Mouse (Mus musculus) ovary, adult 18-20 months (tissue): Measurements from ENCODE around the gene Adipor1.
A peak's percentile ranks its signal among the peaks of the same experiment; 100 is the strongest.

Source experiments
- DNase-seq: peaks from one replicate; pipeline ENCODE4 v3.0.0; 2022; ENCODE audit warnings: low spot score, mixed read lengths

Gene Adipor1

DNA sequence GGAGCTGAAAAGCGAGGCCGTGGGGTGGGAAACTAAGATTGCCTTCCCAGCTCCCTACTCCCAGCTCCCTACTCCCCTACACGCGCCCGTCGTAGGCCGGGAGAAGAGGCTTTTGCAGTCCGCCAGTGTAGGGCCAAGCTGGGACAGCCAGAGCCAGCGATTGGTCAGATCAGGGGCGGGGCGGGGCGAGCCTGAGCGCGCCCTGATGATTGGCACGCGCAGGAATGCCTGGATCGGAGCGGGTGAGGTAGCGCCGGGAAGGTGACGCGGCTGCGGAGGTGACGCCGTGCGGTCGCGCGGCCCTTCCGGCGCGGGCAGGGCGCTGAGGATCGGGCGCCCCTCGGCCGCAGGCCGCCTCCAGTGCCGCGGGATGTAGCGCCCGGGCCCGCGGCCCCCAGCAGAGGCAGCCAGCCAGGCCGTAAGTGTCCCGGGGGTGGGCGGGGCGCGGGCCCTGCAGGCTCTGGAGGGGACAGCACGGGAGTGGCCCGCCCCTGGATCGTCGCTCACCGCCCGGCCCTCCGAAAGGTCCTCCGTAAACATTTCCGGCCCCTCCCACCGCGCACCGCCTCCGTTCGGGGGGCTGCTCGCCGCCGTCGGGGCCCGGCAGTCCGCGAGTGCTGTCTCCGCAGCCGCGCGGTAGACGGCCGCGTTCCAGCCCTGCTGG lies at the start of gene Adipor1:
Adipor1 (plus strand) TSS at position 211 of the 664 bp plus-strand sequence.
- DNase-seq = peak; percentile 97

DNA sequence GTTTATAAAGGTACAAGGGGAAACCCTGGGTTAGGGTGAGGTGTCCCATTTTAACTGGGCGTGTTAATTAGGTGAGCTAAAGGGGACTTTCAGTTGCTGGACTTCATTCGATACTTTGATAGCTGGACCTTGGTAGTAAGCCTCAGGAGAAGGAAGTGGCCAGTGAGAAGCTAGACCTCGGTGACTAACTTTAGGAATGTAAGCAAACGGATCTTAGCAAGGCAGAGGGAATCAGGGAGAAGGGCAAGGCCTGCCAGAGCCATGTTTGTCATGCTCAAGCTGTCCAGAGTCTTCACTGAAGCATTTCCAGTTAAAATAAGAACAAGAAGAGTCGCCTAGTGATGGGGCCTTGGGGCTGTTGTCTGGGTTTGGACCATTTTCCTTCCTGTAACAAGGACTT lies 49.7 kb upstream of the Adipor1 start:
- no peak for DNase-seq

DNA sequence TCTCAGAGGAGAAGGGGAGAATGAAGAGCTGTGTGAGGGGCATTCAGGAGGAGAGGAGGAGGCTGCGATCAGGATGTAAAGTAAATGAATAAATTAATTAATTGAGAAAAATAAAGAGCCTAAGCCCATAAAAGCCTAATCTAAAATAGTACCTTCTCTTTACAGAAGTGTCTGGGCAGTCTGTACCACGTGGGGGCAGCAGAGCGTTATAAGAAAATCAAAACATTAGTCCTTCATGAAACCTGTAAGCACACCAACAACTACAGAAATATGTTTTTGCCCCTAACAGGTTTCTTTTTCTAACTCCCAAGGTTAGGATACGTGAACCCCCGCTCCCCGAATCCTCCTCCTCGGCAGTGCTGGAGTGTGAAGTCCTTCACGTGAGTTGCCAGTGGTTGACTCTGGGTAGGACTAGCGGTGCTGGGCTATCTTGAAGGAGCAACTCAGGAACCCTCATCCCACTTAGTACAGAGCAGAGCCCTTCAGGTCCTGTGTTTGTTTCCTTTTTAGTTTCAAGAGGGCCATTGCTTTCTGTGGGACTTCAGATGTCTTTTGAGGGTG lies 46.3 kb upstream of the Adipor1 start:
- no peak for DNase-seq

DNA sequence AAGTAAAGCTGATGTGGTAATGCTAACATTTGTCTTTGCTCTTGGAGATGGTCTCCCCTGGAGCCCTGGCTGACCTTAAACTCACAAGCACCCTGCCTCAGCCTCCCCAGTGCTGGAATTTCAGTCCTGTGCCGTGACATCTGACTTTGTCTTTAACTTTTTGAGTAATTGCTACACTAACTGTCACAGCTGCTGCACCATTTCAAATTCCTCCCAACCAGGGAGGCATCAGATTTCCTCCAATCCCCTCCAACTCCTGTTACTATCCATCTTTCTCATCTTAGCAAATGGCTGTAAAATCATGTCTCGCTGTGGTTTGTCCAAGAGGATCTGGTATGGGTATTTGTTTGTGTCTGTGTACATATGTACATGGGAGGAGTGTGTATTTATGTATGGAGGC lies 41.1 kb upstream of the Adipor1 start:
- DNase-seq = no peak

DNA sequence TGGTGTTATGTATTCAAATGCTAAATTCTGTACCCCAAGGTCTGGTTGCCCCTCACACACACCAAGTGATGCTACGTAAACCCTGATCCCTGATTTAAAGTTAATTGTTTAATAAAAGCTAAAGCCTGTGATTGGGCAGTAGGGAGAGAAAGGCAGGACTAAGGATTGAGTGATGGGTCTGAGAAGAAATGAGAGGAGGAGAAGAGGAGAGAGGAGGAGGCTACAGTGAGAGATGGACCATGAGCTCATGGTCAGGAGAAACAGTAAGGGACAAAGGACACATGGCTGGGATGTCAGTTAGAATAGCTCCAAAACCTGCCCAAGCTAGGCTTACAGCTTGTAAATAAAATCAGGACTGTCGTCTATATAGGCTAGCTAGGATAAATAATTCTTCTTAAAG lies 34.1 kb upstream of the Adipor1 start:
- no peak for DNase-seq

DNA sequence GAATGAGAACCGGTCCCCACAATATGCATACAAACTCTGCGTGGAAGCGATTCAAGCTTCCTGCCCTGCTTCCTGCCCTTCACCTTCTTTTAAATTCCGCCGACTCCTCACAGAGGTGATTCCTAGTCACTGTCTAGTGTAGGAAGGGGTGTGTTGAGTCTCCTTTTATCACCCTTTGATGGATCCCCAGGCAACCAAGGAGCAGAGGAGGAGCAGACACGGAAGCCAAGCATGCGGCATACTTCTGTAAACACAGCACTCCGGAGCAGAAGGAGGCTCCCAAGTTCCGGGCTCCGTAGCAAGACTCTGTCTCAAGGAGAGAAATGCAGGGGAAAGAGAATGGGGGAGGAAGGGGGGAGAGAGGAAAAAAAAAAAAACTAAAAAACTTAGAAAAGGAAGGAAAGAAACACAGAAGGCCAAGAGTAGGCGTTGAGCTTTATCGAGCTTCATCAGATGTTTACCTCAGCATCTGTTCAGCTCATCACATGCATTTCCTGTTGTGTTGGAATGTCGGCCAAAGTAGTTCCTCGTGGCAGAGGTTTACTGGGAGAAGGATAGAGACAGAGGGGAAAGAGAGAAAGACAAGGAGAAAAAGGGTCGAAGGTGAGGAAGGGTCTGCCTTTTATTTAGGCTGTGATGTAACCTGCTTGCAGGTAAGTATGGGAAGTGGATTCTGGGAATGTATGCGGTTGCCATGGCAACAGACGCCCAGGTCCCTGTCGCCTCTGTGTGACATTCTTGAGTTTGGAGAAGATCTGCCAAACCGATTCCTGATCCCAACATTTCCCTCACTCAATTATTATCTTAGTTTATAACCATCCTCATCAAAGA lies 33.2 kb upstream of the Adipor1 start:
- no peak for DNase-seq

DNA sequence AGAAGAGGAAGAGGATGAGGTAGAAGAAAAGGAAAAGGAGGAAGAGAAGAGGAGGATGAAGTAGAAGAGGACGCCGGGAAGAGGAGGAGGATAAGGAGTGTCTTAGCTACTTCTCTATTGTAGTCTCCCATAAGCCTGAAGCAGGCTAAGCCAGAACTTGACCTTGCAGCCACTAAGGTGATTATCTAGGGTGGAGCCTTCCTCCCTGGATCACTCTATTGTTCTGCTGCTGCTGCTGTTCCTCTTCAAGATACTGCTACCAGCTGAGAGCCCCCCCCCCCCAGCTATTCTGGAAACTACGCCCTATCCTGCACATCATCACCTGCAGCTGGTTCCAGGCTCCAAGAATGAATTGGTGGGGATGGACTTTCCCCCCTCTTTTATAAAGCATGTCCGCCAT lies 30.6 kb upstream of the Adipor1 start:
- DNase-seq = no peak

DNA sequence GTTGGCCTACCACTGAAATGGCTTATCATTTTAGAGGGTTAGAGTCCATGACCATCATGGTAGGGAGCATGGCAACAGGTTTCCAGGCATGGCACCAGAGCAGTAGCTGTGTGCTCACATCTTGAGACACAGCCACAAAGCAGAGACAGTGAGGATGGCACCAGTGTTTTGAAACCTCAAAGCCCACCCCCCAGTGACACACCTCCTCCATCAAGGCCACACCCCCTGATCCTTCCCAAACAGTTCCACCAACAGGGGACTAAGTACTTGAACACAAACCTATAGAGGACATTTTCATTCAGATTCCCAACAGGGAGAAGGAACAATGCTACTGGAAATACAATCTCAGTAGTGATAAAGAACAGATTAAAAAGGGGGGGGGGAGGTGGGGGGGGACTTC lies 30.0 kb upstream of the Adipor1 start:
- no peak for DNase-seq

DNA sequence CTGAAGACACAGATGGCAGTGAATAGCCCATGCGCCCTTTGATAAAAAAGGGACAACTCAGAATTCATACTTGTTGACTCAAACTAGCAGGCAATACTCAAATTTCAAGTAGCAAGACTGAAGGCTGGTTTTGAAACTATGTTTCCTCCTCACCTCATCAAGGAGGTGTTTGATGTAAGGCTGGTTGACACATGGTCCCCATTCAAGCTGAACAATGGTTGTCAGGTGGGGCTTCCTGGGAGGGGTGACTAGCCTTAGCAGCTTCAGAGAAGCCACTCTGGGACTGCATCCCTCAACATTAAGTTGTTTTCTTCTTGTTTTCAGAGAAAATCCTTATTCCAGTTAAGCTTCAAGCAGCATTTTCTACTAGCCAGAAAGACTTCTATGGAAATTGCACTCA lies 29.5 kb upstream of the Adipor1 start, which contains the start of gene 4933406M09Rik:
4933406M09Rik (plus strand) TSS at position 275 of the 400 bp plus-strand sequence.
- no peak for DNase-seq

DNA sequence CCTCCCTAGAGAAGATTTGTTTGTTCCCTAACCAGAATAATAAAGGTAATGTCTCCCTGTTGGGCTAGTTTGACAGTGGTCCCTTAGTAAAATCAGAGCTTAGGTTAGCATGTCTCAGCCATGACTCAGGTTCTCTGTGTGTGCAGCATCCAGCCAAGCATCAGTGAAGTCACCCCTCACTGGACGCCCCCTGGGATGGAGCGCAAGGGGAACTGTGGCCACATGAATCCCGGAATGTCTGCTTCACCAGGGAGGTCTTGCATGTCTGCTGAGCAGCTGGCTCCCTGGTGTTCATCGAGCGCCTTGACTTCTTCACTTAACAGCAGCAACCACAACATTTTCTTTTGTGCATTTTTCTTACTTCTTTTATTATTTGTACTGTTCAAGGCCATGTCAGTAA lies 21.4 kb upstream of the Adipor1 start:
- no peak for DNase-seq

DNA sequence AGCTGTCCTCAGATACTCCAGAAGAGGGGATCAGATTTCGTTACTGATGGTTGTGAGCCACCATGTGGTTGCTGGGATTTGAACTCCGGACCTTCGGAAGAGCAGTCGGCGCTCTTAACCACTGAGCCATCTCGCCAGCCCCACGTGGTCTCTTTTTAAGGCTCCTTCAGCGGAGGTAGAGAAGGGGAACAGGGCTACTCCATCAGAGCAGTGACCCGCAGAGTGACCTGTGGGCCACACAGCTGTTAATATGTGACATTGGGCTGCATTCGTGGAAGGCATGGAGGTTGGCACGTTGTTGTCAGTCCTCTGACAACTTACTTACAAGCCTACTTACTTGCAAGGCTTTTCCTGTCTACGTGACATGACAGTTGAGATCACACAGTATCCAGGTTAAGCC lies 17.0 kb upstream of the Adipor1 start:
- no peak for DNase-seq

DNA sequence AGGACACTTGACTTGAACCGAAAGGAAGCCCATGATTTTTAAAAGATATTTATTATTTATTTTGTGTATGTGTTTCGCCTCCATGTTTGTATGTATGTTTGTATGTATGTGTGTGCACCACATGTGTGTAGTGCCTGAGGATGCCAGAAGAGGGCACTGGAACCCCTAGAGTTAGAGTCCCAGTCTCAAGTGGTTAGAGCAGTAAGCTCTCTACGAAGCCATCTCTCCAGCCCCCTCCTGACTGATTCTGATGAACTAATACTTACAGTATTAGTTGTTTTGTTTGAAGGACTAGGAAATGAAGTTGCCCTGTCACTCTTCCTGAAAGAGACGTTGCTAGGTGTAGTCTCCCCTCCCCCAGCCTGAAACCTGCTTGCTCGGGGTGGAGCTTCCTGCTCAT lies 15.4 kb upstream of the Adipor1 start:
- DNase-seq = no peak

DNA sequence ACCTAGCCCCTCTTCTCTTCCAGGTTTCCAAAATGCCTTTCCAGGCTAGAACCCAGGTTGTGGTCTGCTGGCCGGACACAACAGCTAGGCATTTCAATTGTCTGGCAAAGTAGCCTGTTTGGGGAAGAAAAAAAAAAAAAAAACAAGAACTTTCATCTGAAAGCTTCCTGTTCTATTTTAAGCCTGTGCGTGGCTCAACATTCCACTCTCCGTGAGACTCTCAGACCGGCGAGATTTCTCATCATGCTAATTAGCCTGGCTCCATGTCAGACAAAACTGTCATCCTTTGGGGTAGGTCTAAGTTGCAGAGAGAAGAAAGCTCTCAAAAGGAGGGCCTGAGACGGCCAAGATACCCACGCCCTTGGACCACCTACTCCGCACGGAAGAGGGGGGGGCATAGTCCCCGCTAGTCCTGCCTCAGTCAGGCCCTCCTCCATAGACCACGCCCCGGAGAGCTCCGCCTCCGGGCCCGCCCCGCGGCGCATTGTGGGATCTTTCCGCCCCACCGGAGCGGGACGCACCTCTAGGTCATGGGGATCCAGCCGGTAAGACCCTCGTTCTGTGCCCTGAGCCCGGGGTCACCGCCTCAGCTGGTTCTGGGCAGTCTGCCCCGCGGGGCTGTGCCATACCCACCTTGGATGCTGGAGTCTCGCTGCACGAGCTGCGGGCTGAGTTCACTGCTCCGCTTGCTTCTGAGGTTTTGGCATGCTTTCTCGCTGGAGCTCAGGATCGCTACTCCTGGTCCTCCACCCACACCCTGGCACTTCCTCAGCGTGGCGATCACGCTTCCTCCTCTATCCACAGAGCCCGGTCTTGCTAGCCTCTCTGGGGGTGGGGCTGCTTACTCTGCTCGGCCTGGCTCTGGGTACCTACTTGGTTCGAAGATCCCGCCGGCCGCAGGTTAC lies 9.4 kb upstream of the Adipor1 start, which contains the start of gene Cyb5r1:
Cyb5r1 (plus strand) TSS at position 51 of the 905 bp plus-strand sequence.
- DNase-seq = peak; percentile 64

DNA sequence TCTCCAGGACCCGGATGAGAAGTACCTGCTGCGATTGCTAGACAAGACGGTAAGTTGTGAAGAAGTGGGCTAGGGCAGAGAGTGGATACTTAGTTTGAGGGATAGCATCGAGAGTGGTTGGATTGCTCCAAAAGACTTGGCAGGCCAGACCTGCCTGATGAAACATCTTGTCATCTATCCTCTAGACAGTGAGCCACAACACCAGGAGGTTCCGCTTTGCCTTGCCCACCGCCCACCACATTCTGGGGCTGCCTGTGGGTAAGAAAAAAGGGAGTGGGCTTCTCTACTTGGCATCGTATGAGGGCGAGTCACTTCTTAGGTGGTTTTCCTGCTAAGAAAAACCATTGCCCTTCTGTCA lies 8.8 kb upstream of the Adipor1 start:
- no peak for DNase-seq

DNA sequence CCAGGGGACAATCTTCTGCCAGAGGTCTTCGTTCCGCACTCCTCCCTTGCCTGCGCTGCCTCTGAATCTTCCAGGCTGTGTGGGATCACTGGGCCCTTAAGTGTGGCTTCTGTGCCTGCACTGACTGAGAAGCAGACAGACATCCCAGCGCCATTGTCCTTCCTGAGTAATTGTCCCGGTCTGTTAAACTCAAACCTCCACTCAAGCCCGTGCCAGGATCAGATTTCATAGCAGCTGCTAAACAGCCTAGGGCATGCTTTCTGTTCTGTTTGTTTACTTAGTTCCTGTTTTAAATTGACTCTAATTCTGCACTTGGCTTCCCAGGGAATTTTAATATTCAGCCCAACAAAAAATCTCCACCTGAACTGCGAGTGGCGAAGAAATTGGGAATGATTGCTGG lies 7.1 kb upstream of the Adipor1 start:
- DNase-seq = no peak

DNA sequence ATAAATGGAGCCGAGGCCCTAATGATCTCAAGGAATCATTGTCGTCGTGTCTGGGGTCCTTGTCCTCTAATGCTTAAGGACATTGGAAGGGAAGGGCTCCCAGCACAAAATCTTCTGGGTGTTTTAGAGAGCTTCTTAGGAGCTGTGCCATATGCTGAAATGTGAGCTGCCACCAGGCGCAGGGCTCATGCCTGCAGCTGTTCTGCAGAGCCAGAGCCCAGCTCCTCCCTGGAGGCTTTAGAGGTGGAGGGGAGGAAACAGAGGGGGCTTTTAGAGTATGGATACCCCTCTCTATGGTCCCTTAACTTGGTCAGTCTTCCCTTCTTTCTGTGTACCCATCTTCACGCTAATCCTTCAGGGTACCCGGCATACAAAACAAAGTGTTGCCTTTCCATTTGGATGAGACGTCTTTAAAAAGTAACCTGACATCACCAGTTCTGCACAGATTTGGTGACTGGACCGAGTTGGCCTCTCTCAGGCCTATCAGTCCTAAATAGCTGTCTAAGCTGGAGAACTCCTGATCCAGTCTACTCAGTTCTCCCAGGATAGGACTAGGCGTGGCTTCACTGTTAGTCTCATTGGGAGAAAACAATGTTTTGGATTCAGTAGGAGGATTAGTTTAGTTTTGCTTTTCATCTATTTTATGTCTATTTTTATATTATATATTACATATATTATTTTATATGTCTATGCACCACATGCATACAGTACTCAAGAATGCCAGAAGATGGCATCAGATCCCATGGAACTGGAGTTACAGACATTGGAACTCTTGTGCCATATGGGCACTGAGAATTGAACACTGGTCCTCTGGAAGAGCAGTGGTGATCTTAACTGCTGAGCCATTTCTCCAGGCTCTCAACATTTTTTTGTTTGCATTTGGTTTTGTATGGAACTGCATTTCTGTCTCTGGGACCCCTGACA lies 3.2 kb upstream of the Adipor1 start:
- no peak for DNase-seq

DNA sequence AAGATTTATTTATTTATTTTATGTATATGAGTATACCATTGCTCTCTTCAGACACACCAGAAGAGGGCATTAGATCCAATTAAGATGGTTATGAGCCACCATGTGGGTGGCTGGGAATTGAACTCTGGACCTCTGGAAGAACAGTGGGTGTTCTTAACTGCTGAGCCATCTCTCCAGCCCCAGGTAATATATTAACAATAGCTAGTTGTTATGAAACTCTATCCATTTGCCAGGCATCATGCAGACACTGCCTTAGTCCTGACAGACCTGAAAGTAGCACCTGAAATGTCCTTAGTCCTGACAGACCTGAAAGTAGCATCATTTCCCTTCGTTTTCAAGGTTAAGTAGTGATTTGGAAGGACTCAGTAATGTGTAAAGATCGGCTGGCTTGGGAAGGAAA lies 1.1 kb upstream of the Adipor1 start:
- no peak for DNase-seq

DNA sequence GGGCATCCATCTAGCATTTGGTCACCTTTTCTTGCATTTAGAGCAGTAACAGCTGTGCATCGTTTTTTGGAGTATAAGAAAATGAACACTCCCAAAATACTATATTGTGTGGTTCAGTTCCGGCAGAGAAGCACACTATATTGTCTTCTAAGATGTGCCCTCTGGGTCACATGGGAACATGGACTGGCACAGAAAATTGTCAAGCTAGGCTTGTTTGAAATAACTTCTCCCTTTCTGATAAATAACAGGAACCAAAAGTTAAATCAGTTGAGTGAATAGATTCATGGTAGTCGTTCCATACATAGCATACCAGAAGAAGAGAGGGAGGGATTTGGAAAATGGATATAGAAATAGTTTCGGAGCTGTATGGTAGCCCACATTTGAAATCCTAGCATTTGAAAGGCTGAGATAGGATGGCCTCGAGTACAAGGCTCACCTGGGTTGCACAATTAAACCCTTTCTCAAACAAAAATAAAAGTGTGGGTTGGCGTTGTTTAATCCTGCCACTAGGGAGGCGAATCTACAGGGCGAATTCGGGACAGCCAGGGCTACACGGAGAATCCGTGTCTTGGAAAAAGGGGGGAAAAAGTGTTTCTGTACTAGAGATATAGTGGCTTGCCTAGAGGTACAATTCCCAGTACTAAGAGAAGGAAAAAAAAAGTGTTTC lies 544 bp upstream of the Adipor1 start:
- no peak for DNase-seq

DNA sequence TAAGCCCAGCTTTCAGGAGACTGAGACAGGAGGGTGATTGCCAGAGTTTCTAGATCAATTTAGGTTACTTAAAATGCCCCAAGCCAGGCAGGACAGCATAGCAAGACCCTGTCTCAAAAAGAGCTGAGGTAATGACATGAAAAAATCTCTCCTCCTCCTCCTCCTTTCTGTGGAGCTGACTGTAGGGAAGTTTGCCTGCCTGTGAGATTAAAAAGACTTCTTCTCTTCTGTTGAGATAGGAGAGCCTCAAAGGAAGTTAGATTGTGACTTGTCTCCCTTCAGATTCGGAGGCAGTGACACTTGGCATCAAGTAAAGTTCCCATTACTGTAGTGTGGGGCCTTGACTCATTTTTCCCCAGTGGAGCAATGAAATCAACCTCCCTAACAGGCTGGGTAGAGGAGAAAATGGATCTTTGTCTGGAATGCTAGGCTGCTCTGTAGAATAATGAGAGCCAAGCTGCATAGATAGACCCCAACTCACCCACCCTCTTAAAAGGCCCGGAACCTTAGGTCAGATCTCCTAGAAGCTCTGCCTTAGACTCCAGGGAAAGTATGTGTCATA lies 3.3 kb downstream of the Adipor1 start:
- DNase-seq = no peak

DNA sequence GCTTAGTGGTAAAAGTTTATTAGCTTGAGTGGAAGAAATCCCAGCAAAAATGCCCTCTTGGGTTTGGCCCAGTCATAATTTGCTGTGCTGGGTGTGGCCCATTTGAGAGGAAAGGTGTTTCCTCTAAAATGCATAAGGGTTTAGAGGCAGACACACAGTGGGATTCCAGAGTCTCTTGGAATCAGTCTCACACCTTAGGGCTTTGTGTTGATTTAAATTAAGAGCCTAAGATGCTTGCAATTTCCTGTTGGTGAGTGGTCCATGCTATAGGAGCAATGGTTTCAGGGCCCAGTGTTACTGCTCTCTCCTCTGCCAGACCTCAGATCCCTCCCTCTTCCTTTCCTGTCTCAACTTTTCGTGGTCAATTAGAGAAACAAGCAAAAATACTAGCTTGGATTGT lies 4.0 kb downstream of the Adipor1 start:
- DNase-seq = no peak
